Mouse (Mus musculus): ENCODE measurements around the gene Hpn.

- TF ChIP-seq GATA1 (IDR thresholded peaks at IDR 0.05; ENCODE audit: borderline replicate concordance, low read length), result no peak
- TF ChIP-seq FLI1 (IDR thresholded peaks at IDR 0.05; ENCODE audit: low read length), result no peak
Measured at GRCm38 (mm10) chr7:31145596-31146160, 30.6 kb upstream of the Hpn start.

All from megakaryocyte, embryonic 14.5 days (primary cell).